Mouse (Mus musculus) stomach, postnatal 0 days (tissue): ENCODE results near the gene Nfkb2.

Experiments used
- CTCF ChIP-seq: IDR thresholded peaks from 2 replicates; pipeline ENCODE4 v1.5.1; 2016; ENCODE audit warnings: antibody characterized with exemption, low read depth, mild to moderate bottlenecking, moderate library complexity
- EP300 ChIP-seq: optimal IDR thresholded peaks from 2 replicates; pipeline ENCODE3; 2016; ENCODE audit warnings: antibody characterized with exemption

- no peak for TF ChIP-seq EP300
- TF ChIP-seq CTCF, result no peak
Measured at GRCm38 (mm10) chr19:46300294-46301045, 3.6 kb upstream of the Nfkb2 start.
